Mouse (Mus musculus) intestine, postnatal 0 days (tissue): ENCODE data around the gene Tekt5. TPM values are rescaled to one million over a fixed set of nuclear protein-coding genes. Genes with fewer than 3 reads are reported as not detected.

Experiments used
- ATAC-seq: fragments of 200-750 bp; cut with Nextera tagmentation; 2 replicates; pipeline ENCODE4 v1.8.0; 2017; ENCODE audit warnings: mild to moderate bottlenecking, moderate TSS enrichment, moderate library complexity
- H3K27ac ChIP-seq: fragments of 300-500 bp; sonication (generic); 2 replicates; pipeline ENCODE4 v1.5.1; 2014; ENCODE audit warnings: mild to moderate bottlenecking, low read depth, low read length, moderate library complexity
- H3K27me3 ChIP-seq: fragments of 300-500 bp; sonication (generic); replicated peaks from 2 replicates; pipeline ENCODE4 v1.6.1; 2014; ENCODE audit warnings: low read length, mixed read lengths; ENCODE audit not compliant: control insufficient read depth, insufficient read depth
- H3K36me3 ChIP-seq: fragments of 300-500 bp; sonication (generic); 2 replicates; pipeline ENCODE4 v1.6.1; 2014; ENCODE audit warnings: mild to moderate bottlenecking, moderate library complexity; ENCODE audit not compliant: control insufficient read depth, insufficient read depth
- H3K4me1 ChIP-seq: fragments of 300-500 bp; sonication (generic); replicated peaks from 2 replicates; pipeline ENCODE4 v1.6.1; 2014; ENCODE audit warnings: antibody characterized with exemption, low read length, mixed read lengths; ENCODE audit not compliant: control insufficient read depth, insufficient read depth
- H3K4me2 ChIP-seq: fragments of 300-500 bp; sonication (generic); replicated peaks from 2 replicates; pipeline ENCODE4 v1.6.1; 2014; ENCODE audit warnings: low read depth, mild to moderate bottlenecking, moderate library complexity
- H3K4me3 ChIP-seq: fragments of 300-500 bp; sonication (generic); 2 replicates; pipeline ENCODE4 v1.5.1; 2014; ENCODE audit warnings: low read depth, low read length
- H3K9ac ChIP-seq: fragments of 300-500 bp; sonication (generic); 2 replicates; pipeline ENCODE4 v1.6.1; 2014; ENCODE audit warnings: mild to moderate bottlenecking, low read depth, low read length
- H3K9me3 ChIP-seq: fragments of 300-500 bp; sonication (generic); 2 replicates; pipeline ENCODE4 v1.6.1; 2016; ENCODE audit warnings: mixed run types; ENCODE audit not compliant: control insufficient read depth
- CTCF ChIP-seq: sonication (generic); IDR thresholded peaks from 2 replicates; pipeline ENCODE4 v1.5.1; 2016; ENCODE audit warnings: low read depth, mild to moderate bottlenecking, control low read depth, antibody characterized with exemption, moderate library complexity
- WGBS: fragments of 180-500 bp; shearing (Covaris S2); extraction: QIAGEN DNeasy Blood & Tissue Kit; methylation state at CpG from one replicate; pipeline ENCODE4 v1.1.7; 2014; 5-methylcytosine and 5-hydroxymethylcytosine counted together
- polyA plus RNA-seq: library from polyadenylated mRNA; unstranded; fragments of >200 nt; fragmentation: Nextera tagmentation; extraction: Ambion mirVana; gene quantifications from 2 replicates; pipeline ENCODE4 v1.2.1, GENCODE M21; 2015

The Tekt5 gene
- polyA plus RNA-seq, 1 experiment from 2014 or later, result 0.26 TPM

DNA sequence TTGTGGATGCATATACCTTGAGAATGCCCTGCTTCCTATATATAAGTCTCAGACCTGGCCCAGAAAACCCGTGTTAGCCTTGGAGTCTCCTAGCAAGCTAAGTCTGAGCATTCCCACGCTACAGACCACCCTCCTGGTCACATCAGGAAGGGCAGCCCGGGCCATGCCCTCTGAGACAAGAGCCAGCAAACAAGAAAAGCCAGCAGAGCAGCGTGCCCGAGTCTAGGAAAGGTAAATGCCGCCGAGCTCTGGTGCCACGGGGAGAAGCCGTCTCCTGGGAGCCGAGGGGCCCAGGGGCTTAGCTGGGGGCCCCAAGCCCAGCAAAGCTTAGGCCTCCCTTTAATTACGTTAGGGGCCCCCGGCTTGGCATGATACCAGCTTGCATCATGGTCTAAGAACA, 10.0 kb downstream of the Tekt5 start:
- WGBS, result 76% methylated on average over 12 of the region's 12 CpGs
- Histone ChIP-seq H3K27me3 (no peaks in the 10 kb centered on the region), H3K4me3 (no peak overlapping the region), H3K9me3 (no peaks in the 10 kb centered on the region), H3K36me3 (no peaks in the 10 kb centered on the region), H3K27ac (no peak overlapping the region), H3K4me1 (0 out of 2 replicates have a peak, but pooled peaks cover 9% of the 10 kb centered on the region), H3K4me2 (no peak overlapping the region), H3K9ac (no peak overlapping the region)
- TF ChIP-seq CTCF, result no peak
- no peak for ATAC-seq

DNA sequence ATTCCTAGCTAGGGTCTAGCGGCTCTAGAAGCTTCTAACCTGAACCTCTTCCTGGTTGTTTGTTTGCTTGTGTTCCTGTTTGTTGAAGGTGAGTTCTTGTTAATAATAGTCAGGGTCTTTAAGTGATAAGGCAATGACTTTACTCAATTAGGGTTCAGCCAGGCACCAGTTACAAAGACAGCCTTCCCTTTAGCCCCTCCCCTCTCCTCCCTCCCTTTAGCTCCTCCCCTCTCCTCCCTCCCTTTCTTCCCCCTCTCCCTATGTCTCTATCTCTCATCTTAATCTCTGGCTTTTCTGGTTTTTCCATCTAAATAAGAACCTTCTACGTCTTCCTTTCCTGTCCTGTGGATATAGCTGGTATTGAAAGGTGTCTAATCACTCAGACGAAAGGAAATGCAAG, 10.7 kb downstream of the Tekt5 start:
- no peak overlapping the region for H3K9ac ChIP-seq
- TF ChIP-seq CTCF, result no peak
- H3K4me2 ChIP-seq, result peak overlapping the region; percentile 60
- H3K27ac ChIP-seq, result no peak overlapping the region
- peak overlapping the region; percentile 25 for H3K4me3 ChIP-seq
- H3K36me3 ChIP-seq, result no peaks in the 10 kb centered on the region
- 0 out of 2 replicates have a peak, but pooled peaks cover 9% of the 10 kb centered on the region for H3K4me1 ChIP-seq
- no peaks in the 10 kb centered on the region for H3K27me3 ChIP-seq
- no peaks in the 10 kb centered on the region for H3K9me3 ChIP-seq
- WGBS, result 71% methylated on average over 3 of the region's 3 CpGs
- no peak for ATAC-seq

DNA sequence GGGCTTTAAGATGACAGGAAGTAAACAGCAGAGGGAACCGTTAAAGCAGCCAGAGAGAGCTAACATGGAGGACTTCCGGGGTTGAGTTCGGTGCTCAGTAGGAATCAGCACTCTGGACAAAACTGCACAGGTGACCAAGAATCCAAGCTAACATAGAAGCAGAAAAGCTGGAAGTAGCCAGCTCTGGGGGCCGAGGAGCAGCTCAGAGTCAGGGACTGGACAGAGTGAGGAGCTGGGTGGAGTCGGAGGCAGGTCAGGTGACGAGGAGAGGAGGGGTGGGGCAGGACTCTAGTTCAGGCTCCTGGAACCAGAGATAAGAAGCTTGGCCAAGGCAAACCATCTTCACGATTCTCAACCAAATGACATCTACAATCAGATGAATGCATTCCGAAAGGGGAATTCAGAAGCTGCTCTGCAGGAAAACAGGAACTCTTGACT, 11.2 kb downstream of the Tekt5 start:
- ATAC-seq, result peak; percentile 45; the same call in 1 of the 2 replicates
- no peak overlapping the region for H3K27ac ChIP-seq
- 16% methylated on average over 8 of the region's 8 CpGs for WGBS
- H3K27me3 ChIP-seq, result no peaks in the 10 kb centered on the region
- TF ChIP-seq CTCF, result no peak
- H3K4me1 ChIP-seq, result 0 out of 2 replicates have a peak, but pooled peaks cover 9% of the 10 kb centered on the region
- no peak overlapping the region for H3K9ac ChIP-seq
- peak overlapping the region; percentile 60 for H3K4me2 ChIP-seq
- H3K36me3 ChIP-seq, result no peaks in the 10 kb centered on the region
- no peaks in the 10 kb centered on the region for H3K9me3 ChIP-seq
- H3K4me3 ChIP-seq, result peak overlapping the region; percentile 25

DNA sequence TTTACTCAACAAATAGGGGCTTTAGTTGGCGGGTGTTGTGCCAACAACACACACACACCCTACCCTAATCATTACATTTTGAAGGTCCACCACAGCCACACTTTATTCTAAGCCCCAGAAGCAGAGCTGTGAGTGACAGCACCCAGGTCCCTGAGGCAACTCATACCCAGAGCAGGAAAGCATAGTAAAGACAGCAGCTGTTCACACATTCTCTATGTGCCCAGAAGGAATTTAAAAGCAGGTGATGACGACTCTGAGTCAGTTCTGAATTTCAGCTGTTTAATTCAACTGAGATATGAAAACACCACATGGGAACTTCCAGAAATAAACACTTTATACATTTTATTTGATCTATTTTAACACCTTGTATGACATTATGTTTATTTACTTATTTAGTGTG, 15.8 kb downstream of the Tekt5 start:
- Histone ChIP-seq H3K4me3 (no peak overlapping the region), H3K9me3 (no peaks in the 10 kb centered on the region)

DNA sequence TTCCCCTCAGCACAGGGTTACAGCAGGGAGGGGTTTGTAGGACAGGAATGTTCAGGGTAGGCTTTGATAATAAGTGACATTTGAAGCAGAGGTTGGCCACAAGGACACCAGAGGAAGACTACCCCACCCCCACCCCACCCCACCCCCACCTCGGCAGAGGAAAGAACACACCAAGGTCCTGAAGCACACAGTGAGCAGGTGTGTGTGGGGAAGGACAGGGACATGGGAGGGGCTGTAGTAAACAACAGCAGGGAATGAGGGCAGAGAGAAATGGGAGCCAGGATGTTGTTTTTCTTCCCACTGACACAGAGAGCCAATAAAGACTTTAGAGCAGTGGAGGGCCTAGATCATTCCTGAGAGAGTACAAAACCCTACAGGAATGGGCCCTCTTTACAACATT, 18.0 kb downstream of the Tekt5 start:
- 33% methylated on average over 1 of the region's 1 CpGs for WGBS
- Histone ChIP-seq H3K27ac (no peak overlapping the region), H3K4me1 (no peaks in the 10 kb centered on the region), H3K9me3 (no peaks in the 10 kb centered on the region), H3K27me3 (no peaks in the 10 kb centered on the region), H3K9ac (no peak overlapping the region), H3K4me3 (no peak overlapping the region), H3K36me3 (no peaks in the 10 kb centered on the region), H3K4me2 (no peak overlapping the region)
- TF ChIP-seq CTCF, result no peak
- ATAC-seq, result no peak

More for the DNA sequence above, 15.8 kb downstream of the Tekt5 start:
- Histone ChIP-seq H3K36me3 (no peaks in the 10 kb centered on the region), H3K27ac (no peak overlapping the region), H3K9ac (no peak overlapping the region), H3K27me3 (no peaks in the 10 kb centered on the region), H3K4me2 (no peak overlapping the region), H3K4me1 (0 out of 2 replicates have a peak, but pooled peaks cover 9% of the 10 kb centered on the region)
- TF ChIP-seq CTCF, result no peak
- no peak for ATAC-seq
- 43% methylated on average over 2 of the region's 2 CpGs for WGBS

DNA sequence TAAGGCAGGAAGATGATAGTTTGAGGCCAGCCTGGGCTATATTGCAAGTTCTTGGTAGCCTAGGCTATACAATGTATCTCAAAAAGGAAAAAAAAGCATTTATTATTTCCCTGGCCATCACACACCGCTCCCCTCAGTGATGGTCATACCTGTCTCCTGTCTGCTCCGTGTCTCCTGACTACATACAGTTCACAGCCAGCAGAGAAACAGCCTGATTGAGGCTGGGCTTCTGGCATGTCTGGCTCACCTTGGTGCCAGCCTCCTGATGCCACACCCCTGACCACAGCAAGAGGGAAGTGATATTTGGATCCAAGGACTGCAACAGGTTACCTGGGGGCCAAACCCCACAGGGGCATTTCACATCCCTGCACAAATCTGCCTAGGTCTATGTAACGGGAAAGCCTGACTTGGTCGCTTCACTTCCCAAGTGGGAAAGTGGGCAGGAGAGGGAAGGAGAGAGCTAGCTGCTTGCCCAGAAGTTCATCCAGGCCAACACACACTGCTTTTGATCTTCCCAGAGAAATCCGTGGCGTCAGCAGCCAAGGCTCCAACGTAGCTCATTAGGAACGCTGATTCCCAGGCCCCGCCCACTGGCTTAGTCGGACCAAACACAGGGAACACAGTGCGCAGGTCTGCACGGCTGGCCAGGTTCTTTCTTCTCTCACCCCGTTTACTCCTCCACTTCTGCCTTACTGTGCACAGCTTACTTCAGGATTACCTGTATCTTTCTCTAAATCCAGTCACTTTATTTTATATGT, 20.9 kb downstream of the Tekt5 start:
- TF ChIP-seq CTCF, result no peak
- ATAC-seq, result peak; percentile 51; the same call in 1 of the 2 replicates
- H3K36me3 ChIP-seq, result no peaks in the 10 kb centered on the region
- no peak overlapping the region for H3K9ac ChIP-seq
- H3K27me3 ChIP-seq, result no peaks in the 10 kb centered on the region
- 18% methylated on average over 13 of the region's 13 CpGs for WGBS
- peak overlapping the region; percentile 45 for H3K4me2 ChIP-seq
- no peak overlapping the region for H3K4me3 ChIP-seq
- no peak overlapping the region; the same call in 1 of the 2 replicates for H3K27ac ChIP-seq
- H3K9me3 ChIP-seq, result no peaks in the 10 kb centered on the region
- no peaks in the 10 kb centered on the region for H3K4me1 ChIP-seq
